Mouse (Mus musculus) megakaryocyte, embryonic 14.5 days (primary cell): ENCODE measurements around the gene Mtpn. TPM values are rescaled to one million over a fixed set of nuclear protein-coding genes. Genes with fewer than 3 reads are reported as not detected.

ENCODE experiments used
- H3K27me3 ChIP-seq: replicated peaks from 2 replicates; pipeline ENCODE3; 2012; ENCODE audit warnings: inconsistent platforms
- H3K36me3 ChIP-seq: replicated peaks from 2 replicates; pipeline ENCODE3; 2012; ENCODE audit warnings: low read length, inconsistent platforms, mixed read lengths
- H3K4me1 ChIP-seq: 2 replicates; pipeline ENCODE4 v1.6.1; 2012; ENCODE audit warnings: inconsistent platforms
- H3K4me3 ChIP-seq: replicated peaks from 2 replicates; pipeline ENCODE3; 2012; ENCODE audit warnings: moderate library complexity, mild to moderate bottlenecking, inconsistent platforms
- H3K9me3 ChIP-seq: 2 replicates; pipeline ENCODE4 v1.6.1; 2012; ENCODE audit warnings: inconsistent platforms
- FLI1 ChIP-seq: IDR thresholded peaks from 2 replicates; pipeline ENCODE4 v1.6.1; 2012; ENCODE audit warnings: low read length, inconsistent platforms, mixed read lengths
- GATA1 ChIP-seq: IDR thresholded peaks from 3 replicates; pipeline ENCODE4 v1.6.1; 2012; ENCODE audit warnings: mixed read lengths, low read length, inconsistent platforms, borderline replicate concordance
- polyA plus RNA-seq: library from polyadenylated mRNA; stranded (reverse); fragments of >175 nt; gene quantifications from 2 replicates; pipeline ENCODE4 v1.2.3, GENCODE M21; 2012; ENCODE audit warnings: low replicate concordance; ENCODE audit not compliant: insufficient read depth

Gene Mtpn
- polyA plus RNA-seq, 1 experiment, result 125 TPM

DNA sequence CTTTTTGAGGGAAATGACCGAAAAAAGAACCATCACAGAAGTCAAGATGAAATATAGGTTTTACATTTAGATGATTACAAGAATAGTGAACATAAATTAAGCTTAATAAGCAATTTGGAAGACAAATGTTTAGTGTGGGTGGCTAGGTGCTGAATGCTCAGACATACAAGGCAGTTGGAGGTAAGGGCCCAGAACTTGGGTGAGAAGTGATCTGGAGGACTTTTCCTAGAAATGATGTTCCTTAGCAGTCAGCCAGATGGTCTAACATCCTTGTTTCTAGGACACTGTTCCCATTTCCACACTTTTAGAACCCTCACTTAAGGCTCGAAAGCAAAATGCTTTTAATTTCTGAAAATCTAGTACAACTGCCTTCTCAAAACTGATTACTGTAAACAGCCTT is 34.9 kb downstream of the Mtpn start:
- no peak overlapping the region for H3K4me3 ChIP-seq
- H3K9me3 ChIP-seq, result no peaks in the 10 kb centered on the region
- TF ChIP-seq GATA1 (no peak), FLI1 (no peak)
- H3K36me3 ChIP-seq, result peaks cover 51% of the 10 kb centered on the region
- no peaks in the 10 kb centered on the region for H3K27me3 ChIP-seq
- H3K4me1 ChIP-seq, result peaks cover 24% of the 10 kb centered on the region

DNA sequence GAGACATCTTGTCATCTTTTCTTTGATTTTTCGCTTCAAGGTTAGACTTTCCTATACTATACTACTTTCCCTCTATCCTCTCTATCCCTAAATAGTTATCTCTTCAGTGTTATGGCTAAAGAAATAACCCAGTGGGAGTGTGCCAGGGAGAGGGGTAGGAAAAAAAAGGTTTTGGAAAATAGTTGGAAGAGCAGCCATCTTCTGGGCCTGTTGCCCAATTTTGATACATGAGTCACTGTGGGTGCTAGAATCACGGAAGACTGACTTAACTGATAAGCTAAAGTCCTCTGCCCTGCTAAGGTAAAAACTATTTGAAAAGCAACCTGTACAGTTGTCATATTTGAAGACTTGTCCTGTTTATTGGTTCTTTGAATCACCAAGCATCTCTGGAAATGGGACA is 36.8 kb downstream of the Mtpn start:
- H3K4me3 ChIP-seq, result no peak overlapping the region
- H3K36me3 ChIP-seq, result peaks cover 38% of the 10 kb centered on the region
- no peak for TF ChIP-seq GATA1
- TF ChIP-seq FLI1, result no peak
- no peaks in the 10 kb centered on the region for H3K27me3 ChIP-seq
- no peaks in the 10 kb centered on the region for H3K9me3 ChIP-seq
- peaks cover 24% of the 10 kb centered on the region for H3K4me1 ChIP-seq

DNA sequence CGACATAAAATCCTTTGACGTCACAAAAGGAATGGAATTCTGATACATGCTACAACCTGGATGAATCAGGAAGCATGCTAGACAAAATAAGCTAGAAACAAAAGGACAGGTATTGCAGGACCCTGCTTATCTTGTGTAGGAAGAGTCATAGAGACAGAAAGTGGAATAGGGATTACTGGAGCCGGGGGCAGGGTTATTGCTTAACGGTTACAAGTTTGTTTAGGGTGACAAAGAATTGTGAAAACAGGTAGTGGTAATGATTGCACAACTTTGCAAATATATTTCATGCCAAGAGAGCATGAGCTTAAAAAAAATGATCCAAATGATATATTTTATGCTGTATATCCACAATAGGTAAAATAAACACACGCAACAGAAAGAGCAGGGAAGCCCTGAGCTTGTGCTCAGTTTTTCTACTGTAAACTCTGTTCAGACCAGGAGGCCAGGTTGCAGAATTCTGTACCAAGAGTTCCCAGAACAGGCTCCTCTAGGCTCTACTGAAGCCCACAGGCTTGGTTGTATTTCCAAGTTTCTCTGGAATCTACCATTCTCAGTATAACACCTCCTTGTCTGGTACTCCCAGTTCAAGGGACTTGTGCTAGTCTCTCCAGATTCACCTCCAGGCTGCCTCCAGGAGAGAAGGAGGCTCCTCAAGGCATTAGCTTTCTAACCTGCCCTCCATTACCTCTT is 39.6 kb downstream of the Mtpn start:
- Histone ChIP-seq H3K4me1 (peaks cover 12% of the 10 kb centered on the region), H3K4me3 (no peak overlapping the region), H3K9me3 (no peaks in the 10 kb centered on the region), H3K36me3 (peaks cover 31% of the 10 kb centered on the region), H3K27me3 (no peaks in the 10 kb centered on the region)
- TF ChIP-seq GATA1, result no peak

DNA sequence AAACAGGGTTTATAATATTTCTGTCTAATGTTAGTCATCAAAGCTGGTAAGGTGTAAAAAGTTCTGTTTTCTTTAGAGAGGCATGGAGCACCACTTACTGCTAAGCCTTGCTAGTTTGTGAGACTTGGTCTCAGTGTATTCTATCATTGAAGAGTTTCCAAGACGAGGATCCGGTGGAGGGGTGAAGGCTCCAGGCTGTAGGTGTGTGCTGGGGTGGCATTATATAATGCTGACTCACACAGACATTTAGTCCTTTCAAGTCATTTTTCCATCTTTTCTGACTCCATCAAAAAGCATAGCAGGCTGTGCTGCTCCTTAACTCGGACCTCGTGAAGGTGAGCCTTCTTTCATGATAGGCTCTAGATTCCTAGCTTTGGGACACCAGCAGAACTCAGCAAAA is 42.3 kb downstream of the Mtpn start:
- TF ChIP-seq GATA1 (no peak), FLI1 (no peak)
- Histone ChIP-seq H3K4me1 (peaks cover 3% of the 10 kb centered on the region; the same call in 1 of the 2 replicates), H3K4me3 (no peak overlapping the region), H3K27me3 (no peaks in the 10 kb centered on the region), H3K36me3 (peaks cover 14% of the 10 kb centered on the region), H3K9me3 (peaks cover 6% of the 10 kb centered on the region)

DNA sequence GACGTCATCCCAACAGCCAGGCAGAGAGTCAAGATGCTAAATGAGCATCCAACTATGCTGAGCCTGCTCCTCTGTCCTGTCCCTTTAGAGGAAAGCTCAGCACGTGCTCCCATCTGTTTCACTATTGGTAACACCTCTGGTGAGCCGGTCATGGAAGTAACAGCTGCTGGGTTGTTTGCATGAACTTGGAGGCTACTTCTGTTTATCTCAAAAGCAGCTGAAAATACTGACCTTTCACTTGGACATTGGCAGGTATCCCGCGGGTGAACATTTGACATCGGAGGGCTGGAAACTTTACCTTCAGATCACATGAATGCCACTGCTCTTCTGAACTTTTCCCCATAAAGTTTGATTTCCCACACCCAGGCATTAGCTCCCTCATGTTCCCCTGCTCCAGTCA is 45.8 kb downstream of the Mtpn start:
- no peak overlapping the region for H3K4me3 ChIP-seq
- H3K27me3 ChIP-seq, result no peaks in the 10 kb centered on the region
- H3K4me1 ChIP-seq, result peaks cover 3% of the 10 kb centered on the region; the same call in 1 of the 2 replicates
- TF ChIP-seq FLI1 (no peak), GATA1 (no peak)
- H3K9me3 ChIP-seq, result peaks cover 16% of the 10 kb centered on the region
- H3K36me3 ChIP-seq, result peaks cover 8% of the 10 kb centered on the region

GRCm38 (mm10) chr6:35479651-35480335 is 59.9 kb downstream of the Mtpn start:
- Histone ChIP-seq H3K9me3 (peaks cover 41% of the 10 kb centered on the region), H3K4me1 (no peaks in the 10 kb centered on the region), H3K4me3 (no peak overlapping the region), H3K36me3 (no peaks in the 10 kb centered on the region), H3K27me3 (peaks cover 2% of the 10 kb centered on the region)
- TF ChIP-seq FLI1 (no peak), GATA1 (no peak)

- Histone ChIP-seq H3K4me1 (no peaks in the 10 kb centered on the region), H3K9me3 (peaks cover 34% of the 10 kb centered on the region), H3K27me3 (peaks cover 2% of the 10 kb centered on the region), H3K36me3 (no peaks in the 10 kb centered on the region), H3K4me3 (no peak overlapping the region)
- TF ChIP-seq FLI1 (no peak), GATA1 (no peak)
Observed at GRCm38 (mm10) chr6:35476830-35477229, 62.9 kb downstream of the Mtpn start.

DNA sequence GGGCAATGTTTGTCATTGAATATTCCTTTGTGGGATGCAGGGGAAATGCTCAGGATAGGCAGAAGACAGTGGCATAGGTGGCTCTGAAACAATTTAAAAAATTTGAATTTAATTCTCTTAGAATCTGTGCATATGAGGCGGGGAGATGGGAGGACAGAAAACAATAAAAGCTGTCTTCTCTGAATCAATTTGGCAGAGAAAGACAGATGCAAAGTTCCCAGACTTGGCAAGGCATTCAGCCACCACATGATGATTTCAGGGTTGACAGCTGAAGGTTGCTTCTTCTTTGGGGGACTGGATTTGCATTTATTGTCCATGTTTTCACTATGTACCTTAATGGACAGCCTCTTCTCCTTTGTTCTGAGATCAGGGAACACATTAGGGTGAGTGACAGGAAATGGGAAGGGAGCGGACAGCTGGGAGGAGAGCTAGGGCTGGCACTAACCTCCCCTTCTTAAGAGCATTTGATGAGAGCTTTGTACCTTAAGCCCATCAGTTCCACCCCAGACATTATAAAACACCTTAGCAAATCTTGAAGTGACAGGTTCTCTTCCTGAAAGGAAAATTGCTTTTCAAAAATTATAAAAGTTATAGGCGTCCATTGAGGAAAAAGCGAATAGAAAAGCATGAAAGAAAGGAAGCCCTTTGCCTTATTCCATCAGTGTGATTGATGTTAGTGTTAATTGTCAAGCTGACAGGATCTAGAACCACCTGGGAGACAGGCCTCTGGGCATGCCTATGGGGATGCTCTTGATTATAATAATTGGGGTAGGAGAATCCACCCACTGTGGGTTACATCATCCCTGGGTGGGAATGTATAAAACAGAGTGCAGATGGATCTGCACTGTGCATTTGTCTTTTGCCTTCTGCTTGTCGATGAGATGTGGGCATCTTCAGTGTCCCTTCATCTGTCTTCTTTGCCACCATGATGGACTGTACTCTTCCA is 76.0 kb downstream of the Mtpn start:
- Histone ChIP-seq H3K27me3 (no peaks in the 10 kb centered on the region), H3K36me3 (no peaks in the 10 kb centered on the region), H3K9me3 (peaks cover 53% of the 10 kb centered on the region), H3K4me3 (no peak overlapping the region), H3K4me1 (peaks cover 6% of the 10 kb centered on the region; the same call in 1 of the 2 replicates)
- TF ChIP-seq FLI1 (no peak), GATA1 (no peak)

DNA sequence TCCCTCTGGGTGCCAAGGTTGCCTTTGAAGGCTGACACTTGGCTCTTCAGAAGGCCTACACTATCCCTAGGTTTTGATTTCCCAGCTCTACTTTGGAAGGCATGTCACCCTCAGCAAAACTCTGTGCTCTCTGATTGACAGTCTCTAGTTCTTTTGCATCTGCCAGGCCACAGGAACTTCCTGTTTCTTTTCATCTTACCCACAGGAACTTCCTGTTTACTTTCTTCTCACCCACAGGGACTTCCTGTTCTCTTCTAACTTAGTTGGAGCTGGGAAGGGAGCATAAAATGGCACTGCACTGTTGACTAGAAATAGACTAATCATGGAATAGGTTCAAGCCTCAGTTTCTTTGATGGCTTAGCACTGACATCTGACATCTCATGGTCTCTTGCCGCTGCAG is 77.2 kb downstream of the Mtpn start:
- Histone ChIP-seq H3K4me1 (peaks cover 6% of the 10 kb centered on the region), H3K9me3 (peaks cover 60% of the 10 kb centered on the region), H3K27me3 (no peaks in the 10 kb centered on the region), H3K4me3 (no peak overlapping the region), H3K36me3 (no peaks in the 10 kb centered on the region)
- TF ChIP-seq GATA1 (no peak), FLI1 (no peak)

Other genes with a start within 250 kb of the Mtpn start
- gene Slc13a4, start 231.8 kb downstream of the Mtpn start, polyA plus RNA-seq, result not detected in 2 replicates
- not detected in 2 replicates for gene Fam180a, start 213.7 kb downstream of the Mtpn start, polyA plus RNA-seq